Mouse (Mus musculus): ENCODE data around the gene Abcf3. TPM values are rescaled to one million over a fixed set of nuclear protein-coding genes. Genes with fewer than 3 reads are reported as not detected.

The Abcf3 gene
- polyA plus RNA-seq, 1 experiment from 2014 or later = 33.0 TPM

DNA sequence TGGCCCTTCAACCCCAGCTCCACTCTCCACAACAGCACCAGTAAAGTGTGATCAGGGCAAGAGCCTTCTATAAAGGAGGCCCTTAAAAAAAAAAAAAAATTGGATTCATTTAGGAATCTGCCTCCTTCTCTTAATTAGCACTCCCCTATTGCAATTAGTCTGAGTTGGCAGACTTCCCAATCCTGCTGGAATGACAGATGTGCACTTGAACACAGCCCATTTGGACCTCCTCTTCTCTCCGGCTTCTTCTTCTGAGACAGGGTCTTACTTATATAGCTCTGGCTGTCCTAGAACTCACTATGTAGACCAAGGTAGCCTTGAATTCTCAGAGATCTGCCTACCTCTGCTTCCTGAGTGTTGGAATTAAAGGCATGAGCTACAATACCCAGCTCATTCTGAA is 19.0 kb upstream of the Abcf3 start:
- Histone ChIP-seq H3K4me2 (replicated peaks; ENCODE audit: low read depth) (no peak overlapping the region), H3K27ac (replicated peaks) (no peak overlapping the region), H3K27me3 (ENCODE audit: control insufficient read depth, insufficient read depth, low read length) (no peaks in the 10 kb centered on the region), H3K4me3 (ENCODE audit: low read depth, low read length) (no peak overlapping the region), H3K9me3 (ENCODE audit: control insufficient read depth, low read length) (no peaks in the 10 kb centered on the region), H3K36me3 (ENCODE audit: control insufficient read depth, insufficient read depth, low read length) (peaks cover 47% of the 10 kb centered on the region), H3K9ac (ENCODE audit: low read length) (no peak overlapping the region), H3K4me1 (replicated peaks; ENCODE audit: control insufficient read depth, insufficient read depth) (no peaks in the 10 kb centered on the region)
- TF ChIP-seq CTCF (IDR thresholded peaks at IDR 0.05; ENCODE audit: low read depth) (no peak), EP300 (optimal IDR thresholded peaks at IDR 0.05) (no peak)
- WGBS = 48% methylated on average over 1 of the region's 1 CpGs
- ATAC-seq (ENCODE audit: low FRiP score, low TSS enrichment) (no peak), DNase-seq (ENCODE audit: low spot score) (no peak)

DNA sequence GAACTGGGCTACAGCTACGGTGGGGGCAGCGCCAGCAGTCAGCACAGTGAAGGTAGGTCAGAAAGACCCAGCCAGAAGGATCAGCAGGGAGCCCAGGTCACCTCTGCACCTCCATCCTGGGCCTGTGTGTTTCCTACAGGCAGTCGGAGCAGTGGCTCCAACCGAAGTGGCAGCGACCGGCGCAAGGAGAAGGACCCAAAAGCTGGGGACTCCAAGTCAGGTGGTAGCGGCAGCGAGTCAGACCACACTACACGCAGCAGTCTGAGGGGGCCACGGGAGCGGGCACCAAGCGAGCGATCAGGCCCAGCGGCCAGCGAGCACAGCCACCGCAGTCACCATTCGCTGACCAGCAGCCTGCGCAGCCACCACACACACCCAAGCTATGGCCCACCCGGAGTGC is 17.4 kb upstream of the Abcf3 start:
- no peaks in the 10 kb centered on the region for H3K27me3 ChIP-seq (ENCODE audit: control insufficient read depth, insufficient read depth, low read length)
- H3K4me2 ChIP-seq (replicated peaks; ENCODE audit: low read depth) = no peak overlapping the region
- no peak for DNase-seq (ENCODE audit: low spot score)
- no peaks in the 10 kb centered on the region for H3K4me1 ChIP-seq (replicated peaks; ENCODE audit: control insufficient read depth, insufficient read depth)
- H3K36me3 ChIP-seq (ENCODE audit: control insufficient read depth, insufficient read depth, low read length) = peaks cover 38% of the 10 kb centered on the region
- no peak overlapping the region for H3K9ac ChIP-seq (ENCODE audit: low read length)
- H3K4me3 ChIP-seq (ENCODE audit: low read depth, low read length) = no peak overlapping the region
- H3K9me3 ChIP-seq (ENCODE audit: control insufficient read depth, low read length) = no peaks in the 10 kb centered on the region
- no peak for ATAC-seq (ENCODE audit: low FRiP score, low TSS enrichment)
- H3K27ac ChIP-seq (replicated peaks) = no peak overlapping the region
- WGBS = 94% methylated on average over 20 of the region's 20 CpGs
- TF ChIP-seq CTCF (IDR thresholded peaks at IDR 0.05; ENCODE audit: low read depth) (no peak), EP300 (optimal IDR thresholded peaks at IDR 0.05) (no peak)

DNA sequence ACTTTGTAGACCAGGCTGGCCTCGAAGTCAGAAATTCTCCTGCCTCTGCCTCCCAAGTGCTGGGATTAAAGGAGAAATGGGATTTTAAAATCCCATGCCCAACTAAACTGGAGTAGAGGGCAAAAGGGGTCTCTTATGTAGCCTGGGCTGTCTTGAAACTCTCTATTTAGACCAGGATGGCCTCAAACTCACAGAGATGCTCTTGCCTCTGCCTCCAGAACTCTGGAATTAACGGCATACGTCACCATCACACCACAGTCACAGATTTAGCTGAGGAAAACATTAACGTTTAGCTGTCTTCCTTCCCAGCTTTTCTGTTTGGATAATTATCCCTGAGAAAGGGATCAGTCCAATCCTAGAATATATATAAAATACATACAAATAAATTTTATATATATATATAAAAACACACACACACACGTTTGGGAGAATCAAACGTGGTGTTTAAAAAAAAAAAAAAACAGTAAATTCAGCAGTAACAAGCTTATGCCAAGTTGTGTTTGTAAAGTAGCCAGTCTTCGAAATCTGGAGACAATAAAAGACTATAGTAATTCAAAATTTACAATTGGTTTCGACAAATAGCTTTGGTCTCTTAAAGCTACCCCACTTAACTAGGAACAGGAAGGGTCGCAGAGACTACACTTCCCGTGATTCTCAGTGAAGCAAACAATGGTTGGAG is 13.6 kb upstream of the Abcf3 start:
- ATAC-seq (ENCODE audit: low FRiP score, low TSS enrichment) = no peak
- H3K4me1 ChIP-seq (replicated peaks; ENCODE audit: control insufficient read depth, insufficient read depth) = no peaks in the 10 kb centered on the region; the same call in 1 of the 2 replicates
- peaks cover 17% of the 10 kb centered on the region for H3K36me3 ChIP-seq (ENCODE audit: control insufficient read depth, insufficient read depth, low read length)
- no peak for DNase-seq (ENCODE audit: low spot score)
- no peak overlapping the region for H3K9ac ChIP-seq (ENCODE audit: low read length)
- H3K4me2 ChIP-seq (replicated peaks; ENCODE audit: low read depth) = no peak overlapping the region
- no peak for TF ChIP-seq CTCF (IDR thresholded peaks at IDR 0.05; ENCODE audit: low read depth)
- no peak for TF ChIP-seq EP300 (optimal IDR thresholded peaks at IDR 0.05)
- no peak overlapping the region for H3K27ac ChIP-seq (replicated peaks)
- H3K27me3 ChIP-seq (ENCODE audit: control insufficient read depth, insufficient read depth, low read length) = no peaks in the 10 kb centered on the region
- no peak overlapping the region; the same call in 1 of the 2 replicates for H3K4me3 ChIP-seq (ENCODE audit: low read depth, low read length)
- H3K9me3 ChIP-seq (ENCODE audit: control insufficient read depth, low read length) = no peaks in the 10 kb centered on the region
- WGBS = 38% methylated on average over 10 of the region's 10 CpGs

DNA sequence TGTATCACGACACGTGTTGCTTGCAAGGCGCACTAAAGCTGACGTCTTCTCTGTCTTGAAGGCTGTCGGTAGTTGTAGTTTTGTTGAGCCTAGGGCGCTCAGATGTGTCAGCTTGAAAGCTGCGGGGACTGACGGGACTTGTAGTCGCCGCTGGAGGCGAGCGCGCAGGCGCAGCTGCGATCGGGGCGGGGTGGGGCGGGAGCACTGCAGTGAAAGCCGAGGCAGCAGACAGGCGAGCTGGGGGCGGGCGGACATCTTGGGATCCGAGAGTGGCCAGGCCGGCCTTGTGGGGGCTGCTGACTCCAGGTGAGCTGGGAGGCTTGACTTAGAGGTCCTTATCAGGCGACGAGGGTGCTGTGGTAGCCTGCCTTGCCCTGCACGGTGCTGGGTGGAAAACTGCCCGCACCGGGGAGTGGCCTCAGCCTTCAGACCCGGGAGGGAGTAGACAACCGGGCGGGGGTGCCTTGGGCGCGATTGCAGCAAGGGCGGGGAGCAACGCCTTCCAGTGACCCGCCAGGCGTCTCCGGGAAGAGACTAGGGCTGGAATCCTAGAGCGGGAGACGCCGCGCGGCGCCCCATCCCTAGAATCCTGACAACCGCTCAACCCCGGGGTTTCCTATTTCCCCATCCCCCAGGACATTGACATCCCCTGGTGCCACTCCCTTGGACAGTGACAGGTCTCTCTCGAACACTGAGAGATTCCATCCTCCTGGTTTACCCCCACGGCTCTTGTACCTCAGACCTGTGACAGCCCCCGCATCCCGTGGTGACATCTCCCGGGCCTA is 12.9 kb upstream of the Abcf3 start, which contains the start of gene Ap2m1:
Ap2m1 (plus strand) TSS at position 183 of the 785 bp plus-strand sequence.
- WGBS = under 1% methylated on average over 52 of the region's 52 CpGs
- no peaks in the 10 kb centered on the region for H3K27me3 ChIP-seq (ENCODE audit: control insufficient read depth, insufficient read depth, low read length)
- peak; percentile 13 for TF ChIP-seq CTCF (IDR thresholded peaks at IDR 0.05; ENCODE audit: low read depth)
- no peak for TF ChIP-seq EP300 (optimal IDR thresholded peaks at IDR 0.05)
- peak within 1 kb of the TSS; percentile 78 for H3K4me3 ChIP-seq (ENCODE audit: low read depth, low read length)
- peak; percentile 97 for ATAC-seq (ENCODE audit: low FRiP score, low TSS enrichment)
- H3K36me3 ChIP-seq (ENCODE audit: control insufficient read depth, insufficient read depth, low read length) = peaks cover 20% of the 10 kb centered on the region
- no peaks in the 10 kb centered on the region; the same call in 1 of the 2 replicates for H3K4me1 ChIP-seq (replicated peaks; ENCODE audit: control insufficient read depth, insufficient read depth)
- H3K9me3 ChIP-seq (ENCODE audit: control insufficient read depth, low read length) = no peaks in the 10 kb centered on the region
- H3K4me2 ChIP-seq (replicated peaks; ENCODE audit: low read depth) = peak within 1 kb of the TSS; percentile 76
- DNase-seq (ENCODE audit: low spot score) = peak; percentile 98
- H3K9ac ChIP-seq (ENCODE audit: low read length) = peak within 1 kb of the TSS; percentile 91
- H3K27ac ChIP-seq (replicated peaks) = peak within 1 kb of the TSS; percentile 95

DNA sequence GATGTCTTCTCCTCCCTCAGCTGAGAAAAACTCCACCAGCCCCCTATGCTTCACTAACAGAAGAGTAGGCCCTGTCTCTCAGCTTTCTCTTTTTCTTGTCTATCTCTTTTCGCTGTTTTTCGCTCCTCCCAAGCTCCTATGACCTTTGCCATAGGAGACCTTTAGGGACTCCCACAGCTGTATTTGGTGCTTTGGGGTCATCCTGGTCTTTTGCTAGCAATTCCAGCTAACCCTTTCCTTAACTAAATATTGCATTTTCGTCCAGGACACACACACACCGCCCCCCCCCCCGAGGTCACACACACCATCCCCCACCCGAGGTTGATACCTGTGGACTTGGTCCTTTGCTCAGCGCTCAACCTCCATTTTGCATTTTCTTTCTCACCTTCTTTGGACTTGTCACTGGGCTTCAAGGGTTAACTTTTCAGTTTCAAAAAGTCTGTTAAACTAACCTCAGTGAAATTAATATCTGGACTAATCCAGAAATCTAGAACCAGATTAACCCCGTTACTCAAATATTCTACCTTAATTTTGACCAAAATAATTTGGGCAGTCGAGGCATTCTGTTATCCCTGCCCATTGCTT is 12.2 kb upstream of the Abcf3 start:
- TF ChIP-seq EP300 (optimal IDR thresholded peaks at IDR 0.05) = no peak
- TF ChIP-seq CTCF (IDR thresholded peaks at IDR 0.05; ENCODE audit: low read depth) = no peak
- Histone ChIP-seq H3K4me3 (ENCODE audit: low read depth, low read length) (peak overlapping the region; percentile 78), H3K36me3 (ENCODE audit: control insufficient read depth, insufficient read depth, low read length) (peaks cover 15% of the 10 kb centered on the region), H3K27ac (replicated peaks) (peak overlapping the region; percentile 95; the same call in 1 of the 2 replicates), H3K4me1 (replicated peaks; ENCODE audit: control insufficient read depth, insufficient read depth) (no peaks in the 10 kb centered on the region; the same call in 1 of the 2 replicates), H3K9me3 (ENCODE audit: control insufficient read depth, low read length) (no peaks in the 10 kb centered on the region), H3K9ac (ENCODE audit: low read length) (peak overlapping the region; percentile 91), H3K27me3 (ENCODE audit: control insufficient read depth, insufficient read depth, low read length) (no peaks in the 10 kb centered on the region), H3K4me2 (replicated peaks; ENCODE audit: low read depth) (peak overlapping the region; percentile 76)
- no peak for ATAC-seq (ENCODE audit: low FRiP score, low TSS enrichment)
- DNase-seq (ENCODE audit: low spot score) = no peak
- 19% methylated on average over 9 of the region's 9 CpGs for WGBS

Measured in stomach, postnatal 0 days (tissue).